Mouse (Mus musculus) spleen, adult 2 months (tissue): ENCODE results near the gene Pbrm1. TPM values are rescaled to one million over a fixed set of nuclear protein-coding genes. Genes with fewer than 3 reads are reported as not detected.

ENCODE experiments used
- DNase-seq, 2 experiments: peaks; one replicate each; pipeline versions ENCODE4 v3.0.0 to v3.0.0-alpha.2; 2012 to 2021; ENCODE audit warnings: low spot score in 2 of 2, low read depth in 1 of 2
- H3K27ac ChIP-seq: fragments of 200-500 bp; 2 replicates; pipeline ENCODE4 v1.5.1; 2012; ENCODE audit warnings: low read length, inconsistent platforms; ENCODE audit not compliant: insufficient read depth
- H3K27me3 ChIP-seq: fragments of 200-500 bp; 2 replicates; pipeline ENCODE4 v1.6.1; 2012; ENCODE audit warnings: mild to moderate bottlenecking, moderate library complexity, low read length, inconsistent platforms; ENCODE audit not compliant: control insufficient read depth, insufficient read depth
- H3K36me3 ChIP-seq: fragments of 200-500 bp; 2 replicates; pipeline ENCODE4 v1.6.1; 2012; ENCODE audit warnings: mild to moderate bottlenecking, low read length, inconsistent platforms; ENCODE audit not compliant: control insufficient read depth, insufficient read depth
- H3K4me1 ChIP-seq: fragments of 200-500 bp; 2 replicates; pipeline ENCODE4 v1.6.1; 2011; ENCODE audit warnings: inconsistent platforms; ENCODE audit not compliant: control insufficient read depth, insufficient read depth, insufficient read length
- H3K4me3 ChIP-seq: fragments of 200-500 bp; 2 replicates; pipeline ENCODE4 v1.5.1; 2011; ENCODE audit warnings: mild to moderate bottlenecking, inconsistent platforms; ENCODE audit not compliant: insufficient read depth, insufficient read length; ENCODE audit errors: extremely low read depth
- CTCF ChIP-seq: fragments of 200-500 bp; IDR thresholded peaks from 2 replicates; pipeline ENCODE4 v1.5.1; 2011; ENCODE audit warnings: mild to moderate bottlenecking, inconsistent platforms; ENCODE audit not compliant: insufficient read depth, insufficient read length, insufficient replicate concordance; ENCODE audit errors: extremely low read depth
- POLR2A ChIP-seq: fragments of 200-500 bp; IDR thresholded peaks from 2 replicates; pipeline ENCODE4 v1.6.1; 2011; ENCODE audit warnings: low read depth, low read length, inconsistent platforms
- WGBS: fragments of 180-500 bp; shearing (Covaris S2); methylation state at CpG from one replicate; pipeline ENCODE4 v1.1.7; 2018; 5-methylcytosine and 5-hydroxymethylcytosine counted together
- polyA plus RNA-seq: library from polyadenylated mRNA; depleted of rRNA; stranded (reverse); fragments of >200 nt; gene quantifications from 2 replicates; pipeline ENCODE4 v1.2.3, GENCODE M21; 2012

The Pbrm1 gene
- polyA plus RNA-seq, 1 experiment = 9.2 TPM

DNA sequence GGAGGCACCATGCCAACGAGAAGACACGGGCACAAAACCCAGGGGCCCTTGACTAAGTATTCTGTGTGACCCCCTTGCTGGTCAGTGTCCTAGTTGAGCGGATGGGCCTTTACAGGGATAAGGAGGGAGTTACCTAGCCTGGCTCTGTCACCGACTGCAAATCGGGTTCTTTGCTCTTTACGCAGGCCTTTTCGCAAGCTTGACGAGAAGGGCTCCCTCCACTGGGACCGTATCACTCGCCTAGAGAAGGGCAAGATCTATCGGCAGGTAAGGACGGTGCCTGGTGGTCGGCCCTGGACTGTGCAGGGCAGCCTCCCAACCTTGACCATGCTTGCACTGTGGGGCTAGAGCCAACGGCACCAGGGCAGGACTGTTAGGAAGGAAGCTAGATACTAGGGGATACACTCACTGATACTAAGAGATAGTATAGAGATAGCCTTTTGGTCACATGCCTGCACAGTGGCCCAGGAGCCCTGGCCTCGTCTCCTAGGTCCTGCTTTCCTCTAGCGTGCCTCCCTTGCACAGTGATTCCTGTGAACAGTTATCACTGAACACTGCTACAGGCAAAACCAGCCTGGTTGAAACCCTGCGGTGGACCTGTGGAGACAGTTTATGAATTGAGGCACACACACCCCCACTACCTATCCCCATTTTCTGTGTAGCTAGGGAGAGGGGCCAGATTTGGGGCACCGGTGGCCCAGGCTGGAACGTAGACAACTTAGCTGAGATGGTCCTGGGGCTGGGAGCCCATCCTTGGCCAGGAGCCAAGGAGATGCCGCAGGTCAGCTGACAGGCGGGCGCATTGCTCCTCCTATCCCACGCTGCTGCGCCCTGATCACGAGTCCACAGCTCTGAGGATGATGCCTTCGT lies 117.7 kb downstream of the Pbrm1 start:
- 94% methylated on average over 26 of the region's 26 CpGs for WGBS
- TF ChIP-seq POLR2A (no peak), CTCF (no peak)

DNA sequence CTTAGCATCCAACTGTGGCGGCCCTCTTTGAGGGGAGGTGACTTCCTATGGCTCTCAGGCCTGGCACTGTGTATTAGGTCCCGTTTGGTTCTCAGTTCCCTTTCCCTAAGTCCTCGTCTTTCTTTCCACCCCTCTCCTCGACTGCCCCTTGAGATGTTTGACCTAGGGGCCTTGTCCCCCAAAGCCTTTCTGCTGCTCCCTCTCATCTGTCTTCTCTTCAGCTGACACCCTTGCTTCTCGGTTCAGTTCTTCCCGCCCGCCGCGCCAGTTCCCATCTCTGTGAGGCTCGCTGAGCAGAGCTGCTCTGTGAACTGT lies 118.3 kb downstream of the Pbrm1 start:
- H3K36me3 ChIP-seq = no peaks in the 10 kb centered on the region
- WGBS = 89% methylated on average over 10 of the region's 10 CpGs
- DNase-seq = no peak
- TF ChIP-seq POLR2A (no peak), CTCF (no peak)
- no peaks in the 10 kb centered on the region for H3K4me1 ChIP-seq
- H3K27ac ChIP-seq = no peak overlapping the region; the same call in 1 of the 2 replicates
- H3K4me3 ChIP-seq = no peak overlapping the region
- no peaks in the 10 kb centered on the region for H3K27me3 ChIP-seq

More for the DNA sequence above, 117.7 kb downstream of the Pbrm1 start:
- no peak for DNase-seq
- Histone ChIP-seq H3K36me3 (no peaks in the 10 kb centered on the region), H3K4me3 (no peak overlapping the region), H3K27ac (no peak overlapping the region), H3K27me3 (no peaks in the 10 kb centered on the region), H3K4me1 (0 out of 2 replicates have a peak, but pooled peaks cover under 1% of the 10 kb centered on the region)

DNA sequence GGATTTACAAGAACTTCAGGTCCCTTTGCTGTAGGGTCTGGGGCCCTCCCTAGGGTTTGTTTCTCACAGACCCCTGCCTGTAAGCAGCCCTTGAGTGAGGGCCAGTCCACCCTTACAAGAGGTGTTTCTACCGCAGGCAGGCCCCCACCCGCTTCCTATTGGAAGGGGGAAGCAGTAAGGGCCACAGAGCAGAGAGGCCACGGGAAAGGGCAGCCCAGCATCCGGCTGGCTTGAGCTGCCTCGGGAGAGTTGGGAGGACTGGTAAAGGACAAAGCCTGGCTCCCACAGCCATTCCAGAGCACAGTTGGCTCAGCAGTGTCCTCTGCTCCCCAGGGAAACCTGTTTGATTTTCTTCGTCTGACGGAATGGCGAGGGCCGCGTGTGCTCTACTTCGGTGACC lies 118.9 kb downstream of the Pbrm1 start:
- Histone ChIP-seq H3K36me3 (no peaks in the 10 kb centered on the region), H3K27ac (no peak overlapping the region; the same call in 1 of the 2 replicates), H3K27me3 (no peaks in the 10 kb centered on the region), H3K4me1 (no peaks in the 10 kb centered on the region), H3K4me3 (no peak overlapping the region)
- DNase-seq = no peak
- no peak for TF ChIP-seq CTCF
- no peak for TF ChIP-seq POLR2A
- 95% methylated on average over 11 of the region's 11 CpGs for WGBS

DNA sequence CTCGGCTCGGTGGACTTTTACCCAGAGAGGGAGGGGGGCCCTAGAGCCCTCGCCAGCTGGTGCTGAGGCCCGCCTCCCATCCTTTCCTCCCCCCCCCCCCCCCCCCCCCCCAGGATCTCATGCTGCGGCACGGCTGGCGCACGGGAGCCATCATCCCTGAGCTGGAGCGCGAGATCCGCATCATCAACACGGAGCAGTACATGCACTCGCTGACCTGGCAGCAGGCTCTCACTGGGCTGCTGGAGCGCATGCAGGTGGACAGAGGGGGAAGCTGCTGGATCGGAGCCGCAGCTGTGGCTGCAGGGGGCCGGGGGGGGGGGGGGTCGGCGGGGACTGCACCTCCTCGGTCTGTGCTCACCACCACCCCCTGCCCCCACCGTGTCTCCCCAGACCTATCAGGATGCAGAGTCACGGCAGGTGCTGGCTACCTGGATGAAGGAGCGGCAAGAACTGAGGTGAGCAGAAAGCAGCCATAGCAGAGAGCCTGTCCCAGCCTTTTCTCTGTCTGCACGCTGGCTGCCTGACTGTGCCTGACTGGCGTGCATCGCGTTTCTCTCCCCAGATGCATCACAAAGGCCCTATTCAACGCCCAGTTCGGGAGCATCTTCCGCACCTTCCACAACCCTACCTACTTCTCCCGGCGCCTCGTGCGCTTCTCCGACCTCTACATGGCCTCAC lies 119.4 kb downstream of the Pbrm1 start:
- Histone ChIP-seq H3K4me1 (no peaks in the 10 kb centered on the region), H3K27ac (no peak overlapping the region), H3K4me3 (no peak overlapping the region), H3K27me3 (no peaks in the 10 kb centered on the region), H3K36me3 (no peaks in the 10 kb centered on the region)
- DNase-seq = no peak
- 96% methylated on average over 20 of the region's 35 CpGs for WGBS
- TF ChIP-seq POLR2A (no peak), CTCF (no peak)

DNA sequence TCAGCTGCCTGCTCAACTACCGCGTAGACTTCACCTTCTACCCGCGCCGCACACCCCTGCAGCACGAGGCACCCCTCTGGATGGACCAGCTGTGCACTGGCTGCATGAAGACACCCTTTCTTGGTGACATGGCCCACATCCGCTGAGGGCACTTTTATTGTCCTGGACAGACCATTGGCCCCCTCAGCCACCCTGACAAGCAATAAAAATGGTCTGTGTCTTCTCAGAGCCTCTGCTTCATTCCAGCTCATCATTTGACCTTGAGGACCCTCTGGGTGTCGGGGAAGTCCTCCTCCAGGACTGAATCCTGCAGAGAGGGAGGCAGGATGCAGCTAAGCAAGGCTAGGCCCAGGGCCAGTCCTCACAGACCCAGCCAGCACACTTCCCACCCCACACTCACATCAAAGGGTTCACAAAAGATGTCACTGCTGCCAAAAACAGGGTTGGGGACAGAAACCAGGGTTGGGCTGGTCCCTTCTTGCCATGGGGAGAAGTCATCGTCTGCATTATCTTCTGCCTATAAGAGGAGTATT lies 120.0 kb downstream of the Pbrm1 start:
- Histone ChIP-seq H3K27me3 (no peaks in the 10 kb centered on the region), H3K27ac (no peak overlapping the region), H3K4me3 (no peak overlapping the region), H3K4me1 (no peaks in the 10 kb centered on the region), H3K36me3 (no peaks in the 10 kb centered on the region)
- TF ChIP-seq POLR2A (no peak), CTCF (no peak)
- WGBS = 85% methylated on average over 9 of the region's 9 CpGs
- DNase-seq = no peak

DNA sequence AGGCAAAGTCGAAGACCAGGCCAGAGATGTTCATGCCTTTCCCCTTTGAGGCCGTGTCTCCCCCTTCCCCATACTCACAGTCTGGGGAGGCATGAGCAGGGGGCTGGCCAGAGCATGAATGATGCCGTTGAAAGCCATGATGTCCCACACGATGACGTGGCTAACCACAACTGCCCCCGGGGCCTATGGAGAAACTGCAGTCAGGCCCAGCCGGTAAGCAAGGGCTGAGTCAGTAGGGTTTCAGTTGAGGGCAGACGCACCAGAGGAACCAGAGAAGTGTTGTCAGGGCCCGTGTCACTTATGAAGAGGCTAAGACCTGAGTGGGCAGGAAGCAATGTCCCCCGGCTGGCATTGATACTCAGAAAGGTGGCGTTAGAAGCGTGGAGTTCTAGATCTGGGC lies 120.7 kb downstream of the Pbrm1 start:
- TF ChIP-seq POLR2A (no peak), CTCF (no peak)

More for the DNA sequence above, 120.7 kb downstream of the Pbrm1 start:
- no peak for DNase-seq
- Histone ChIP-seq H3K36me3 (no peaks in the 10 kb centered on the region), H3K4me1 (no peaks in the 10 kb centered on the region), H3K27me3 (no peaks in the 10 kb centered on the region), H3K4me3 (no peak overlapping the region), H3K27ac (no peak overlapping the region)
- 50% methylated on average over 12 of the region's 12 CpGs for WGBS
